Comparison of ENCODE assay signal across 21 mouse cellular contexts in genomic region chr9:7940075-7940474, GRCm38 (mm10).
DNase-seq lines count a peak whose midpoint lies in the region; ATAC-seq and TF ChIP-seq lines count a peak whose summit lies in the region.
"Had no signal": no experiment of that assay in that cellular context is flagged by ENCODE, and none has a peak within 500 bp of the region (broad histone marks: within the 10 kb centered on the region; RNA-seq: fewer than 3 reads in every experiment).

No protein-coding gene starts in this region.

- H3K36me3 ChIP-seq in forebrain, embryonic 11.5 days (ENCODE audit: control insufficient read depth, insufficient read depth, low read length): peaks cover 5% of the 10 kb centered on the region; the same call in 1 of the 2 replicates
- no peaks in the 10 kb centered on the region for H3K36me3 ChIP-seq in forebrain, embryonic 15.5 days
- H3K36me3 ChIP-seq in heart, embryonic 11.5 days (ENCODE audit: control insufficient read depth, insufficient read depth, low read length): peaks cover 32% of the 10 kb centered on the region
- H3K36me3 ChIP-seq in midbrain, embryonic 11.5 days (ENCODE audit: control insufficient read depth, insufficient read depth, low read length): peaks cover 9% of the 10 kb centered on the region
- H3K36me3 ChIP-seq in midbrain, postnatal 0 days (ENCODE audit: insufficient read depth, low read length): no peaks in the 10 kb centered on the region
- H3K36me3 ChIP-seq: G1E had no signal

- H3K4me1 ChIP-seq in forebrain, embryonic 11.5 days (replicated peaks; ENCODE audit: control insufficient read depth, insufficient read depth, low read length): no peaks in the 10 kb centered on the region
- no peaks in the 10 kb centered on the region for H3K4me1 ChIP-seq in forebrain, embryonic 15.5 days
- H3K4me1 ChIP-seq in heart, embryonic 11.5 days (ENCODE audit: control insufficient read depth, insufficient read depth, low read length): no peaks in the 10 kb centered on the region
- H3K4me1 ChIP-seq in midbrain, embryonic 11.5 days (ENCODE audit: control insufficient read depth, insufficient read depth, low read length): no peaks in the 10 kb centered on the region
- H3K4me1 ChIP-seq in midbrain, postnatal 0 days (ENCODE audit: insufficient read depth, low read length): no peaks in the 10 kb centered on the region

- no peak for ATAC-seq in forebrain, embryonic 11.5 days (replicated peaks; ENCODE audit: low FRiP score)
- ATAC-seq in forebrain, embryonic 15.5 days (replicated peaks): no peak
- no peak for ATAC-seq in heart, embryonic 11.5 days (replicated peaks; ENCODE audit: insufficient number of reproducible peaks, low FRiP score, low TSS enrichment)
- ATAC-seq in midbrain, embryonic 11.5 days (ENCODE audit: low FRiP score): no peak
- ATAC-seq in midbrain, postnatal 0 days (ENCODE audit: low FRiP score): no peak
- ATAC-seq: activated CD4-positive, CD25-positive, alpha-beta regulatory T cell, adult 4 months; CD4-positive, CD25-positive, alpha-beta regulatory T cell, adult 4 months; Patski had no signal

- WGBS in forebrain, embryonic 11.5 days: 98% methylated on average over 4 of the region's 4 CpGs
- 94% methylated on average over 4 of the region's 4 CpGs for WGBS in forebrain, embryonic 15.5 days
- WGBS in heart, embryonic 11.5 days (ENCODE audit: insufficient replicate concordance): 94% methylated on average over 4 of the region's 4 CpGs
- WGBS in midbrain, embryonic 11.5 days: 94% methylated on average over 4 of the region's 4 CpGs
- 96% methylated on average over 4 of the region's 4 CpGs for WGBS in midbrain, postnatal 0 days

- no peak overlapping the region for H3K9ac ChIP-seq in forebrain, embryonic 11.5 days (ENCODE audit: low read length)
- no peak overlapping the region for H3K9ac ChIP-seq in forebrain, embryonic 15.5 days (replicated peaks)
- H3K9ac ChIP-seq in heart, embryonic 11.5 days (ENCODE audit: low read depth, low read length): no peak overlapping the region
- H3K9ac ChIP-seq in midbrain, embryonic 11.5 days (ENCODE audit: low read length): no peak overlapping the region
- H3K9ac ChIP-seq in midbrain, postnatal 0 days (replicated peaks; ENCODE audit: low read length, poor library complexity, severe bottlenecking): no peak overlapping the region

- H3K4me2 ChIP-seq in forebrain, embryonic 11.5 days (ENCODE audit: low read depth, low read length, severe bottlenecking): no peak overlapping the region
- no peak overlapping the region for H3K4me2 ChIP-seq in forebrain, embryonic 15.5 days (replicated peaks)
- no peak overlapping the region for H3K4me2 ChIP-seq in heart, embryonic 11.5 days
- H3K4me2 ChIP-seq in midbrain, embryonic 11.5 days: no peak overlapping the region
- no peak overlapping the region for H3K4me2 ChIP-seq in midbrain, postnatal 0 days (ENCODE audit: low read depth, low read length, poor library complexity, severe bottlenecking)

- H3K4me3 ChIP-seq in forebrain, embryonic 11.5 days (ENCODE audit: low read depth, low read length): no peak overlapping the region
- H3K4me3 ChIP-seq in forebrain, embryonic 15.5 days: no peak overlapping the region
- H3K4me3 ChIP-seq in heart, embryonic 11.5 days (ENCODE audit: low read depth, low read length): no peak overlapping the region
- H3K4me3 ChIP-seq in midbrain, embryonic 11.5 days (ENCODE audit: low read depth, low read length): no peak overlapping the region
- H3K4me3 ChIP-seq in midbrain, postnatal 0 days (ENCODE audit: low read depth, low read length): no peak overlapping the region

- H3K27ac ChIP-seq in forebrain, embryonic 11.5 days (ENCODE audit: low read depth, low read length): no peak overlapping the region
- no peak overlapping the region for H3K27ac ChIP-seq in forebrain, embryonic 15.5 days (replicated peaks)
- H3K27ac ChIP-seq in heart, embryonic 11.5 days (ENCODE audit: low read depth, low read length): no peak overlapping the region
- H3K27ac ChIP-seq in midbrain, embryonic 11.5 days (ENCODE audit: low read depth, low read length): no peak overlapping the region
- no peak overlapping the region for H3K27ac ChIP-seq in midbrain, postnatal 0 days (ENCODE audit: low read depth, low read length)

- H3K27me3 ChIP-seq in forebrain, embryonic 11.5 days (ENCODE audit: control insufficient read depth, insufficient read depth, low read length): no peaks in the 10 kb centered on the region
- no peaks in the 10 kb centered on the region for H3K27me3 ChIP-seq in forebrain, embryonic 15.5 days
- no peaks in the 10 kb centered on the region for H3K27me3 ChIP-seq in heart, embryonic 11.5 days (ENCODE audit: control insufficient read depth, insufficient read depth, low read length)
- H3K27me3 ChIP-seq in midbrain, embryonic 11.5 days (ENCODE audit: control insufficient read depth, insufficient read depth, low read length): no peaks in the 10 kb centered on the region
- H3K27me3 ChIP-seq in midbrain, postnatal 0 days (ENCODE audit: insufficient read depth, low read length): no peaks in the 10 kb centered on the region
- H3K27me3 ChIP-seq: CH12.LX, Patski had no signal

- no peak for TF ChIP-seq CTCF in midbrain, postnatal 0 days (IDR thresholded peaks at IDR 0.05)

- H3K9me3 ChIP-seq in forebrain, embryonic 11.5 days (ENCODE audit: control insufficient read depth, low read length): no peaks in the 10 kb centered on the region
- no peaks in the 10 kb centered on the region for H3K9me3 ChIP-seq in forebrain, embryonic 15.5 days
- no peaks in the 10 kb centered on the region for H3K9me3 ChIP-seq in heart, embryonic 11.5 days (replicated peaks; ENCODE audit: control insufficient read depth, low read length)
- H3K9me3 ChIP-seq in midbrain, embryonic 11.5 days (ENCODE audit: control insufficient read depth, low read length): no peaks in the 10 kb centered on the region
- no peaks in the 10 kb centered on the region for H3K9me3 ChIP-seq in midbrain, postnatal 0 days (ENCODE audit: low read length)
- H3K9me3 ChIP-seq: G1E had no signal

- peak; percentile 24 for DNase-seq in forebrain, embryonic 11.5 days (ENCODE audit: low spot score)
- DNase-seq in heart, adult 11 months: peak; percentile 52
- peak; percentile 72 for DNase-seq in midbrain, embryonic 11.5 days (ENCODE audit: low spot score, missing footprints)
- no peak for DNase-seq in midbrain, postnatal 0 days (ENCODE audit: low spot score)
- DNase-seq: adrenal gland, adult 2 months; adrenal gland, adult 8-10 months; adrenal gland, postnatal 10 days; adrenal gland, postnatal 14 days; adrenal gland, postnatal 25 days; adrenal gland, postnatal 36 days; B cell, adult 2 months; cerebellum, adult 11 months; cerebellum, adult 11-12 months; cerebellum, adult 18-20 months had no signal
